Mouse (Mus musculus) left cerebral cortex, adult 11 months (tissue): ENCODE data around the gene Gm11214.

Source experiments
- DNase-seq: peaks from one replicate; pipeline ENCODE4 v3.0.0; 2022; ENCODE audit warnings: low spot score

Gene Gm11214

GRCm38 (mm10) chr4:63663279-63663678 lies at the start of gene Gm11214:
TSS of gene Gm11214 (minus strand) at chr4:63663379.
- no peak for DNase-seq

GRCm38 (mm10) chr4:63711886-63712285 lies 48.7 kb upstream of the Gm11214 start:
- no peak for DNase-seq

DNA sequence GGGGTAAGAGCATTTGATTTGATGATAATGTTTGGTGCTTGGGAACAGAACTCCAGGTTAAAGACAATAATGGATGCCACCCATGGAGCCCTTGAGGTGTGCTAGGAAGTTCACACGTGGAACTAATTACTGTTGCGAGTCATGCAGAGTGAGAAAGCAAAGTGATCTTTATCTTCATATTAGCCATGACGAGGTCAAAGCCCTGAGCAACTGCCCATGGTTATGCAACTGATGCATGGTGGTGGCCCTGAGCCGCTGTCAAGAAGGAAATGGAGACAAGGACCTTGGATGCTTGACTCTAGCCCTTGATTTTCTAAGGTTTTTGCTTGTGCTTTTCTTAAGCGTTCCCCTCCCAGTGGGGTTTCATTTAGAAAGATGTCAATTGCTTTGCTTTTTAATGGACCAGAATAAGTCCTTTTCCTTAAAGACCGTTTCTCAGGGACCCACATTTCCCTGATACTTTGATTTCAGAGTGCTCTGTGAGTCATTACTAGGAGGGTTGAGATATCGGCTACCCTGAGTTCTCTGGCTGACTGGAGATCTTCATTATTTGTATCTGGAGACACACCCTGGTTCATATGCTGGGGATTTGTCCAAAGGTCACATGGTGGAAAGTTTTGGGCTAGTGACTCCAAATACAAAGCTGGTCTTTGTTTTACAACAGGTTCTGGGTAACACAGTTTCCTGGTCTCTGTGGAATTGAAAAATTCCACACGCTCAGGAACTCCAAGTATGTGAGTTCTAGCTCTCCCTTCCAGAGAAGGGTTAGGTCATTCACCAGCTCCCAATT lies 47.4 kb upstream of the Gm11214 start:
- DNase-seq = no peak

GRCm38 (mm10) chr4:63706279-63706971 lies 43.2 kb upstream of the Gm11214 start:
- no peak for DNase-seq

- no peak for DNase-seq
These were observed 41.1 kb upstream of the Gm11214 start for GRCm38 (mm10) chr4:63704232-63704631.

GRCm38 (mm10) chr4:63703686-63704085 lies 40.5 kb upstream of the Gm11214 start:
- no peak for DNase-seq

DNA sequence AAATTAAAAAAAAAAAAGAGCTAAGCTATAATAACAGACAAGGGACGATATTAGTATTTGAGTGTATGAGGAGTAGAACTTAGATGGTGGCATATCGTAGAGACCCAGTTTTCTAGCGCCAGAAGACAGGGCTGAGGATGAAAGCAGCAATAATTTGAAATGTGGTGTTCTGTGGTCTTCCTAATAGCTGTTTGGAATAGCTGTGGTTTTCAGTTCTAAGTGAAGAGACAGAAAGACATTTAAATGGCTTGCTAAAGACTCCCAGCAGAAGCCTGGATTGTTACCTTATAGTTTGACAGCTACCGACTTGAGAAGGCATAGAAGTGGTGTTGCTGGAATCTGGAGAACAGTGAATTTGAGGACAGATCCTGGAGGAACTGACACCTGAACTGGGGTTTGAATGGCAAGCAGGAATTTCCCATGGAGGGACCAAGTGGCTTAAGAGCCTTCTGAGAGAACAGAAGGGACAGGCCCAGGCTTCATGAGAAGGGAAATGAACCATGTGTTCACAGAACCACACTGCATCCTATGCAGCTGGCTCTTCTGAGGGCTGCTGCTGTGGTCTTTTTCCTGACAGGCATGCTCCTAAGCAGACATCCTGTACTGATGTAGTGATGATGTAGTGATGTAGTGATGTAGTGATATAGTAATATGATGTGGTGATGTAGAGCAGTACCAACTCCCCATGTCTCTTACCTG lies 39.0 kb upstream of the Gm11214 start:
- DNase-seq = no peak

GRCm38 (mm10) chr4:63699749-63700148 lies 36.6 kb upstream of the Gm11214 start:
- DNase-seq = no peak

- DNase-seq = no peak
These were observed 33.7 kb upstream of the Gm11214 start for GRCm38 (mm10) chr4:63696921-63697320.

DNA sequence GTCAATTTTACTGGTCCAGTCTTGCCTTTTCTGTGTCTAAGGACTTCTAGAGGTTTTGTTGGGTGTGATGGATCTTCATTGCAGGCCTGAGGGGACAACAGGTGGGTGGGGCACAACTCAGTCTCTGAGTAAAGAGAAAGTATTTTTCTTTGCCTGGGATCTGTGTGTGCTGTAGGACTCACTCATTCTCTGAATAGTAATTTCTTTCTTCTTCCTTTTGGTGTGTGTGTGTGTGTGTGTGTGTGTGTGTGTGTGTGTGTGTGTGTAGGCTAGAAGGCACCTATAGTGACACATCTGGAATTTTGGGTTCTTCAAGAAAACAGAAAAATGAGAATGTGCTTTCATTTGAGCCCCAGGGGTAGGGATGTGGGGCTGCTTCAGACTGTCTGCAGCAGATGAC lies 29.2 kb upstream of the Gm11214 start:
- DNase-seq = no peak

DNA sequence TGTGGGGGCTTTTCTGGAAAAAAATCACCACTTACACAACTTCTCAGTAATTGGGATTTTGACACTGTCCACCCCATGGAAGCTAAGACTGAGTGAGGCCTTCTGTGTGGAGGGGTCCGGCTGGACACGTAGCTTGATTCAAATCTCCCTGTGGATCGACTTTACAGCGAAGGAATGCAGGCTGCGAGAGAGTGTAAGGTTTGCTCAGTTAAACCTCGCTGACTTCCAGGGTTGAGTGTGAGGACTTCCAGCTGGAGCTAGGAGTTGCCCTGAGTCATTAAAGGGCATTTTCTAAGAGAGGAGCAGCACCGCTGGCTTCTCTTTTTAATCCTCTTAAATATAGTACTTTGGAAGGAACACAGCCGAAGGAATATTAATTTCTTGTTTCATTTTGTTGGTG lies 24.2 kb upstream of the Gm11214 start:
- no peak for DNase-seq

DNA sequence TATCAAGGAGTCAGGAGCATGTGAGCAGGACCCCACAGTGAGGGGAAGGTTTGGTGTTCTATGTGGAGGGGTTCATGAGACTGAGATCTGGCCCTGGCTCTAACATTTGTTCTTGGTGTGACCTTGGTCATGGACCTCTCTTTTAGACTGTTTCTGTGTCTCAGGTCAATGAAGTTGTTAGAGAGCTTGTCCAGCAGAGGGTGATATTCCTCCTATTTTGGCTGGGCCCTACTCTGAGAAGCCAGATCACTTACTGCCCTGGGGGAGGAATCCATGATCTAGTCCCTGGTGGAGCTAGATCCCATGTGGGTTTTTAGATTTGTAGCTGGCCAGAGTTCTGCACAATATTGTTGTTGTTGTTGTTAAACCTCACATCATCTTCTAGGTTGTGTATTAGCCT lies 23.0 kb upstream of the Gm11214 start:
- no peak for DNase-seq

GRCm38 (mm10) chr4:63685253-63685525 lies 22.0 kb upstream of the Gm11214 start:
- no peak for DNase-seq

DNA sequence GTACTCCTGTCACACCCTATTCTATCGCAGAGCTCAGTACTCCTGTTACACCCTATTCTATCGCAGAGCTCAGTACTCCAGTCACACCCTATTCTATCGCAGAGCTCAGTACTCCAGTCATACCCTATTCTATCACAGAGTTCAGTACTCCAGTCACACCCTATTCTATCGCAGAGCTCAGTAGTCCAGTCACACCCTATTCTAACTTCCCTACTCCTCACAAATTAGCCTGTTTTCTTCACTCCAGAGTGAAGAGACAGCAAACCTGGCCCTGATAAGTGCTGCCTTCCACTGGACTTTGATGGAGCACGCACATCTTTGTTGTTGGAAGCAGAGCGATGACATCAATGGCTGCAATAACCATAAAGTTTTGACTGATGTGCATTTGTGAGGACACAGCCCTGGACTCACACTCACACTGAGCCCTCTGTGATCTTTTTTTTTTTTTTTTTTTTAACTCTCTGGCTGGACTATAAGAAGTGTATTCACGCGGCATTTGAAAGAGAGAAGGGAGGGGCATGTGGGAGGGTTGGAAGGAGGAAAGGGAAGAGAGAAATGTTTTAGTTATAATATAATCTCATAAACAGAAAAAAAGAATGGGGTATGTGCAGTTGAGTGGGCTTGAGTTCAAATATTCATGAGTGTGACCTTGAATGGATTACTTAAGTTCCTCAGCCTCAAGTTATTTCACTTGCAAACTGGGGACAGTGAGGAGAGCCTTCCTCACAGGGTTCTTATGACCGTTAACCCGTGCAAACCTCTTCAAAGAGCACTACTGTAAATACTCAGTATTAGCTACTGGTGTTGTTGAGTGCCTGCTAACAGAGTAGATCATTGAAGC lies 21.5 kb upstream of the Gm11214 start:
- DNase-seq = no peak

GRCm38 (mm10) chr4:63683716-63684115 lies 20.5 kb upstream of the Gm11214 start:
- no peak for DNase-seq

DNA sequence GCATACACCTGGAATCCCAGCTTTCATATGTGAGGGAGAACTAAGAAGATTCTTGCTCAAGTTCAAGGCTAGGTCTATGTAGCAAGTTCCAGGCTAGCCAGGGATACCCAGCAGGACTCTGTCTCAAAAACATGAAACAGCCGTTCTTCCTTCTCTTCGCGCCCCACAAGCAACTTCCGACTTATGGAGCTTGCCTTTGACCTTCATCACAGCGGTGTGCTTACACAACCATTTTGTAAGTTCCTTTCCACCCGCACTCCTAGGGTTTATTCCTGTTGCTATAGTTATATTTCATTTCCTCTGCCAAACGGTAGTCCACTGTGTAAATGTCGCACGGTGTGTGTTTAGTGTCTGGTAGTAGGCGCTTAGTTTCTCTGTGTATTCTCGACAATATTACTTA lies 19.9 kb upstream of the Gm11214 start:
- no peak for DNase-seq

DNA sequence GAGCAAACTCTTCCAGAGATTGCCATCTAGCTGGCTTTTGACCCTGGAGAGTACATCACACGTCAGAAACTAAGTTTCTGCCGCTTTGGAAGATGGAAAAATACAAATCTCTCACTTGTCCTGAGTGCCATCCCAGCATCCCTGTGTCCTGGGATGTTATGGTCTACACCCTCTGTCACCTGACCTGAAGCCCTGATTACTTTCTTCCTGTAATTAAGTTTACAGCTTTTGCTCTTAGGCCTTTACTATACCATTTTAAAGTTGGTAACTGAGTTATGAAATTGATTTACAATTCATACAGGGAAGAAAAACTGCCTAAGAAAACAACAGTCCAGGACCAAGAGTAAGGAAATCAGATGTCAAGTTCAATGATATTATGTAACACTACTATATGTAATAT lies 19.3 kb upstream of the Gm11214 start:
- DNase-seq = no peak

DNA sequence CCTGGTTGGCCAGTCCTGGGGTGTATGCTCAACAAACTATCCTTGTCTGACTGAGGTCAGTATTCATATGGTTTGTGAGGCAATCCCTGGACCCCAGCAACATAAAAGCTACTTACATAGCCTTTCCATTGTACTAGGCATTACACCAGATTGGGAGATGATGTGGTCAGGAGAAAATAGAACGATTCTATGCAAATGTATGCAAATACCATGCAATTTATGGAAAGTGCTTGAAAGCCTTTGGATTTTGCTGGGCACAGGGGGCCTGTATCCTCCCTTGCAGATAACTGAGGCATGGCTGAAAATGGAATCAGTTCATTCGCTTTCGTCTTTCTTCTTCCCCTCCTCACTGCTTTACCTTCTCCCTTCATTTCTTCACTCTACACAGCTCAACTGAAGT lies 18.4 kb upstream of the Gm11214 start:
- no peak for DNase-seq

GRCm38 (mm10) chr4:63675128-63675527 lies 11.9 kb upstream of the Gm11214 start:
- DNase-seq = no peak

GRCm38 (mm10) chr4:63668255-63668654 lies 5.1 kb upstream of the Gm11214 start:
- DNase-seq = peak; percentile 57

DNA sequence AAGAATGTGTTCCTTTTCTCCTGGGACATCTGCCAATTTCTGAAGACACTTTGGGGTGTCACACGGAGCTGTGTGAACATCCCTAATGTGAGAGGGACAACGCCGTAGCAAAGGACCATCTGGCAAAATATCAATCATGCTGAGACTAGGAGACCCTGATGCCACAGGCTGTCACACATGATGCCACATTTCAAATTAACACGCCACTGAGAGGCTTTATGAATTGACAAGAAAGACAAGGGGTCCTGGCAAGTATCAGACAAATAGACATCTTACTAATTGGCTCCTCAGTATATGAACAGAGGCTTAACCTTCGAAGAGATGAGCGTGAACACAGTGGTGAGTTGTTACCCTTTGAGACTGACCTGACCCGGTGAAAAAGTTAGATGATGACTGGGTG lies 2.6 kb upstream of the Gm11214 start:
- no peak for DNase-seq

GRCm38 (mm10) chr4:63661857-63662256 lies 1.3 kb downstream of the Gm11214 start:
- no peak for DNase-seq
